In the genomic region with DNA sequence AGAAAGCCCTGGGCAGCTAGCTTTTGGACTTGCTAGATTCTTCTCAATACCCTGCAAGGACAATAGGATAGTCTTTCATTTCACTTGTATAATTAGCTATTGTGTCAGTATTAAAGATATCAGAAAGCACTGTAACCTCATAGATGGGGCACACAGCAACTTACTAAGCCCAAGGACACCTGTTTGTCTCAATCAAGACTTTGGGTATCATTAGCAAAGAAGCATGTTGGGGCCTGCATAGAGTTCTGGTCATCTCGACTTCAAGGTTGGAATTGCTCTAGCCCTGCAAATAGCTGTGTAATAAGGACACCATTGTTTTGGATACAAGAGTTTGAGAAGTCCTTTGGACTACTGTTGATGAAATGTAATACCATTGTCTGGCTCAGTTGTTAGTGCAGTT, we compare ENCODE assay signal across 17 mouse cellular contexts.
"Had no signal": no experiment of that assay in that cellular context is flagged by ENCODE, and none has a peak within 500 bp of the region (broad histone marks: within the 10 kb centered on the region; RNA-seq: fewer than 3 reads in every experiment).

No protein-coding gene starts in this region.

- H3K4me1 ChIP-seq: neural tube, embryonic 12.5 days; neural tube, embryonic 13.5 days; neural tube, embryonic 15.5 days; stomach, embryonic 15.5 days had no signal

- H3K4me3 ChIP-seq: neural tube, embryonic 12.5 days; neural tube, embryonic 13.5 days; neural tube, embryonic 15.5 days; stomach, embryonic 15.5 days had no signal

- H3K9ac ChIP-seq: neural tube, embryonic 12.5 days; neural tube, embryonic 13.5 days; neural tube, embryonic 15.5 days; stomach, embryonic 15.5 days had no signal

- H3K36me3 ChIP-seq: neural tube, embryonic 12.5 days; neural tube, embryonic 13.5 days; neural tube, embryonic 15.5 days; stomach, embryonic 15.5 days had no signal

- H3K4me2 ChIP-seq: neural tube, embryonic 12.5 days; neural tube, embryonic 13.5 days; neural tube, embryonic 15.5 days; stomach, embryonic 15.5 days had no signal

- DNase-seq: retina, postnatal 1 day; right cerebral cortex, adult 18-20 months; right cerebral cortex, postnatal 14 days; right cerebral cortex, postnatal 25 days; right cerebral cortex, postnatal 4 days; spleen, adult 18-20 months; thymus, adult 18-20 months; thymus, adult 2 months; thymus, postnatal 14 days; thymus, postnatal 25 days; thymus, postnatal 36 days; thymus, postnatal 4 days had no signal

- H3K9me3 ChIP-seq: neural tube, embryonic 12.5 days; neural tube, embryonic 13.5 days; neural tube, embryonic 15.5 days; stomach, embryonic 15.5 days had no signal

- H3K27me3 ChIP-seq: neural tube, embryonic 12.5 days; neural tube, embryonic 13.5 days; neural tube, embryonic 15.5 days; stomach, embryonic 15.5 days had no signal

- H3K27ac ChIP-seq: neural tube, embryonic 12.5 days; neural tube, embryonic 13.5 days; neural tube, embryonic 15.5 days; stomach, embryonic 15.5 days; stomach, postnatal 0 days had no signal
